ENCODE assay signal across 21 mouse cellular contexts in genomic region chr8:69814881-69815280, GRCm38 (mm10). TPM values are rescaled to one million over a fixed set of nuclear protein-coding genes. Genes with fewer than 3 reads are reported as not detected.
DNase-seq lines count a peak whose midpoint lies in the region; ATAC-seq and TF ChIP-seq lines count a peak whose summit lies in the region.
"Had no signal": no experiment of that assay in that cellular context is flagged by ENCODE, and none has a peak within 500 bp of the region (broad histone marks: within the 10 kb centered on the region; RNA-seq: fewer than 3 reads in every experiment).

No protein-coding gene starts in this region.

- WGBS in intestine, postnatal 0 days = 94% methylated on average over 2 of the region's 2 CpGs
- WGBS in intestine, embryonic 16.5 days = 81% methylated on average over 2 of the region's 2 CpGs
- 88% methylated on average over 2 of the region's 2 CpGs for WGBS in small intestine, adult 2 months

- TF ChIP-seq CTCF in intestine, postnatal 0 days (IDR thresholded peaks at IDR 0.05; ENCODE audit: low read depth) = 0 out of 2 replicates have a peak, but pooled peaks have one; percentile 4
- TF ChIP-seq CTCF in small intestine, adult 2 months (IDR thresholded peaks at IDR 0.05; ENCODE audit: extremely low read depth, insufficient read length, insufficient replicate concordance, low read depth, low read length) = no peak

- no peak overlapping the region for H3K9ac ChIP-seq in intestine, postnatal 0 days (ENCODE audit: low read depth, low read length)
- H3K9ac ChIP-seq in intestine, embryonic 16.5 days (ENCODE audit: low read depth, low read length) = no peak overlapping the region
- H3K9ac ChIP-seq: embryonic facial prominence, embryonic 12.5 days; forebrain, embryonic 12.5 days had no signal

- no peak overlapping the region for H3K27ac ChIP-seq in intestine, postnatal 0 days (ENCODE audit: low read depth, low read length)
- H3K27ac ChIP-seq in intestine, embryonic 16.5 days (ENCODE audit: low read length) = no peak overlapping the region
- peak overlapping the region; percentile 32; the same call in 1 of the 2 replicates for H3K27ac ChIP-seq in small intestine, adult 2 months (ENCODE audit: insufficient read depth, low read depth, low read length)
- H3K27ac ChIP-seq: embryonic facial prominence, embryonic 10.5 days; embryonic facial prominence, embryonic 12.5 days; forebrain, embryonic 12.5 days had no signal

- H3K27me3 ChIP-seq in intestine, postnatal 0 days (replicated peaks; ENCODE audit: control insufficient read depth, insufficient read depth, low read length) = no peaks in the 10 kb centered on the region
- H3K27me3 ChIP-seq in intestine, embryonic 16.5 days (replicated peaks; ENCODE audit: control insufficient read depth, insufficient read depth, low read length) = no peaks in the 10 kb centered on the region
- H3K27me3 ChIP-seq in small intestine, adult 2 months (ENCODE audit: control insufficient read depth, insufficient read depth, low read length) = no peaks in the 10 kb centered on the region
- H3K27me3 ChIP-seq: CH12.LX; embryonic facial prominence, embryonic 12.5 days; forebrain, embryonic 12.5 days; Patski had no signal

- H3K36me3 ChIP-seq in intestine, postnatal 0 days (ENCODE audit: control insufficient read depth, insufficient read depth) = peaks cover 48% of the 10 kb centered on the region; the same call in 1 of the 2 replicates
- H3K36me3 ChIP-seq in intestine, embryonic 16.5 days (ENCODE audit: control insufficient read depth, insufficient read depth, low read length) = peaks cover 4% of the 10 kb centered on the region; the same call in 1 of the 2 replicates
- peaks cover 42% of the 10 kb centered on the region for H3K36me3 ChIP-seq in small intestine, adult 2 months (ENCODE audit: control insufficient read depth, insufficient read depth, low read length)

- H3K4me3 ChIP-seq in intestine, postnatal 0 days (ENCODE audit: low read depth, low read length) = no peak overlapping the region
- H3K4me3 ChIP-seq in intestine, embryonic 16.5 days (ENCODE audit: low read length) = no peak overlapping the region
- no peak overlapping the region for H3K4me3 ChIP-seq in small intestine, adult 2 months (ENCODE audit: low read depth, low read length)
- H3K4me3 ChIP-seq: embryonic facial prominence, embryonic 10.5 days; embryonic facial prominence, embryonic 12.5 days; forebrain, embryonic 12.5 days had no signal

- DNase-seq in R1 (ENCODE audit: low read depth, low spot score) = peak; percentile 79
- DNase-seq in cerebellum, adult 11-12 months = no peak
- no peak for DNase-seq in gastrocnemius, adult 18-20 months (ENCODE audit: low spot score)
- DNase-seq: adrenal gland, adult 8-10 months; B cell, adult 2 months; cerebellum, adult 18-20 months; cerebellum, adult 9-10 months; cerebellum, postnatal 10 days; cerebellum, postnatal 25 days had no signal

- no peak for ATAC-seq in intestine, postnatal 0 days
- no peak for ATAC-seq in intestine, embryonic 16.5 days
- ATAC-seq: activated CD4-positive, CD25-positive, alpha-beta regulatory T cell, adult 4 months; CD4-positive, CD25-positive, alpha-beta regulatory T cell, adult 4 months; forebrain, embryonic 14.5 days; forebrain, embryonic 16.5 days; Patski had no signal

- H3K4me2 ChIP-seq in intestine, postnatal 0 days (replicated peaks; ENCODE audit: low read depth) = no peak overlapping the region
- no peak overlapping the region for H3K4me2 ChIP-seq in intestine, embryonic 16.5 days (ENCODE audit: low read depth, low read length)
- H3K4me2 ChIP-seq: embryonic facial prominence, embryonic 12.5 days; forebrain, embryonic 12.5 days had no signal

- no peak for TF ChIP-seq POLR2A in small intestine, adult 2 months (IDR thresholded peaks at IDR 0.05; ENCODE audit: low read depth, low read length)

- H3K4me1 ChIP-seq in intestine, postnatal 0 days (replicated peaks; ENCODE audit: control insufficient read depth, insufficient read depth, low read length) = no peaks in the 10 kb centered on the region
- no peaks in the 10 kb centered on the region for H3K4me1 ChIP-seq in intestine, embryonic 16.5 days (ENCODE audit: control insufficient read depth, insufficient read depth, low read length)
- peaks cover 22% of the 10 kb centered on the region for H3K4me1 ChIP-seq in small intestine, adult 2 months (ENCODE audit: control insufficient read depth, insufficient read depth, insufficient read length, low read length)
- H3K4me1 ChIP-seq: embryonic facial prominence, embryonic 12.5 days; forebrain, embryonic 12.5 days had no signal

- H3K9me3 ChIP-seq in intestine, postnatal 0 days (ENCODE audit: control insufficient read depth) = no peaks in the 10 kb centered on the region
- no peaks in the 10 kb centered on the region for H3K9me3 ChIP-seq in intestine, embryonic 16.5 days (ENCODE audit: control insufficient read depth, low read length)
- H3K9me3 ChIP-seq: embryonic facial prominence, embryonic 10.5 days; embryonic facial prominence, embryonic 12.5 days; forebrain, embryonic 12.5 days had no signal

RNA-seq across cellular contexts. Expression of gene Gmip, which starts 6.4 kb away (rescaled TPM):
- 7.5 and 7.8 TPM in 2 replicates for polyA plus RNA-seq in intestine, postnatal 0 days (2015; fragmentation: Nextera tagmentation; extraction: Ambion mirVana)
- 8.2 and 13.5 TPM in 2 replicates for polyA plus RNA-seq in intestine, embryonic 16.5 days (2015; fragmentation: Nextera tagmentation; extraction: Ambion mirVana)
- 36.8 and 58.3 TPM in 2 replicates for polyA plus RNA-seq in small intestine, adult 2 months (2012; rRNA removed)
- total RNA-seq in gastrocnemius, adult 18-20 months (2021) = 1 to 10 TPM; 3.5 to 3.8 TPM

RNA-seq across cellular contexts. Expression of gene Lpar2, which starts 7.3 kb away (rescaled TPM):
- polyA plus RNA-seq in intestine, postnatal 0 days (2015; fragmentation: Nextera tagmentation; extraction: Ambion mirVana) = 0.18 and 0.24 TPM in 2 replicates
- polyA plus RNA-seq in intestine, embryonic 16.5 days (2015; fragmentation: Nextera tagmentation; extraction: Ambion mirVana) = 0.26 and 0.32 TPM in 2 replicates
- polyA plus RNA-seq in small intestine, adult 2 months (2012; rRNA removed) = 2.0 and 2.2 TPM in 2 replicates
- total RNA-seq in gastrocnemius, adult 18-20 months (2021) = under 1 TPM; 0.05 to 0.07 TPM

RNA-seq across cellular contexts. Expression of gene Pbx4, which starts 17.4 kb away (rescaled TPM):
- polyA plus RNA-seq in intestine, postnatal 0 days (2015; fragmentation: Nextera tagmentation; extraction: Ambion mirVana) = 2.7 and 4.7 TPM in 2 replicates
- 2.7 and 2.9 TPM in 2 replicates for polyA plus RNA-seq in intestine, embryonic 16.5 days (2015; fragmentation: Nextera tagmentation; extraction: Ambion mirVana)
- 2.1 and 9.1 TPM in 2 replicates for polyA plus RNA-seq in small intestine, adult 2 months (2012; rRNA removed)
- total RNA-seq in gastrocnemius, adult 18-20 months (2021) = not detected

RNA-seq across cellular contexts. Expression of gene Zfp866, which starts 23.9 kb away (rescaled TPM):
- 6.1 and 6.5 TPM in 2 replicates for polyA plus RNA-seq in intestine, postnatal 0 days (2015; fragmentation: Nextera tagmentation; extraction: Ambion mirVana)
- polyA plus RNA-seq in intestine, embryonic 16.5 days (2015; fragmentation: Nextera tagmentation; extraction: Ambion mirVana) = 15.6 and 16.7 TPM in 2 replicates
- 2.2 and 3.7 TPM in 2 replicates for polyA plus RNA-seq in small intestine, adult 2 months (2012; rRNA removed)
- total RNA-seq in gastrocnemius, adult 18-20 months (2021) = 10 to 100 TPM; 14.1 to 14.4 TPM

RNA-seq across cellular contexts. Expression of gene Atp13a1, which starts 23.9 kb away (rescaled TPM):
- polyA plus RNA-seq in intestine, postnatal 0 days (2015; fragmentation: Nextera tagmentation; extraction: Ambion mirVana) = 18.6 and 20.5 TPM in 2 replicates
- 50.0 and 53.7 TPM in 2 replicates for polyA plus RNA-seq in intestine, embryonic 16.5 days (2015; fragmentation: Nextera tagmentation; extraction: Ambion mirVana)
- 64.3 and 102 TPM in 2 replicates for polyA plus RNA-seq in small intestine, adult 2 months (2012; rRNA removed)
- total RNA-seq in gastrocnemius, adult 18-20 months (2021) = 1 to 10 TPM; 8.4 to 9.4 TPM
